Mouse (Mus musculus) ovary, adult 2 months (tissue): Measurements from ENCODE around the gene Galnt9. TPM values are rescaled to one million over a fixed set of nuclear protein-coding genes. Genes with fewer than 3 reads are reported as not detected.

Experiments used
- polyA plus RNA-seq: library from polyadenylated mRNA; depleted of rRNA; stranded (reverse); fragments of >200 nt; gene quantifications from 2 replicates; pipeline ENCODE4 v1.2.3, GENCODE M21; 2012; rRNA removed

Galnt9 gene
- 0.33 and 0.50 TPM in 2 replicates for polyA plus RNA-seq

GRCm38 (mm10) chr5:110543951-110544690 lies at the start of gene Galnt9:
TSS of gene Galnt9 (plus strand) at chr5:110544355.

GRCm38 (mm10) chr5:110652719-110653648 lies 108.8 kb downstream of the Galnt9 start, which contains the start of the genes Noc4l and Ddx51:
TSS of gene Noc4l (minus strand) at chr5:110653417.
TSS of gene Ddx51 (plus strand) at chr5:110653451.

Other genes starting within 250 kb of the Galnt9 start
- 1.3 and 1.6 TPM in 2 replicates for gene P2rx2, start 201.1 kb upstream of the Galnt9 start, polyA plus RNA-seq
- gene Lrcol1, start 199.6 kb upstream of the Galnt9 start, polyA plus RNA-seq = not detected in 2 replicates
- 207 and 215 TPM in 2 replicates for gene Fbrsl1, start 95.9 kb upstream of the Galnt9 start, polyA plus RNA-seq
- gene Noc4l, start 109.1 kb downstream of the Galnt9 start, polyA plus RNA-seq = 129 and 137 TPM in 2 replicates
- 30.5 and 35.3 TPM in 2 replicates for gene Ddx51, start 109.1 kb downstream of the Galnt9 start, polyA plus RNA-seq
- gene Ep400, start 226.4 kb downstream of the Galnt9 start, polyA plus RNA-seq = 60.4 and 66.5 TPM in 2 replicates
- 31.1 and 34.9 TPM in 2 replicates for gene Pus1, start 236.3 kb downstream of the Galnt9 start, polyA plus RNA-seq